Mouse (Mus musculus): Measurements from ENCODE around the gene Zfp688. TPM values are rescaled to one million over a fixed set of nuclear protein-coding genes. Genes with fewer than 3 reads are reported as not detected.
"Not testable (repeated sequence)": the region's sequence is repeated elsewhere in the genome, so short reads cannot be mapped to it uniquely, and the experiment has no call there.

Zfp688 gene
- total RNA-seq, 1 experiment from 2014 or later, result 21.1 TPM

DNA sequence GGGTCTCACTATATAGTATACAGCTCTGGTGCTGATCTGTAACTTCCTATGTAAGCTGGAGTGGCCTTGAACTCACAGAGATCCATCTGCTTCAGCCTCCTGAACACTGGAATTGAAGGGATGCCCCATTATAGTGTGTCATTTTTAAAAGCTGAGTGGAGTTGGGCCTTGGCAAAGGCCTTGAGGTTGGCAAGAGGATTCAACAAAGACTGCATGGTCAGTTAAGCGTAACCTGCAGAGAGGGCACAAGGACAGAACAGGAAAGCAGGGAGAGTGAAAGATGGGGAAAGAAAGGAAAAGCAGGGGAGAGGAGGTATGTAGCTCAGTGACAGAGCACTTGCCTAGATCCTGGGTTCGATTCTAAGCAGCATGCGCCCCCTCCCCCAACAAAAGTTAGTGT is 3.4 kb upstream of the Zfp688 start:
- no peak for ATAC-seq (ENCODE audit: extremely low read depth, insufficient number of reproducible peaks, low FRiP score, poor library complexity, severe bottlenecking)

DNA sequence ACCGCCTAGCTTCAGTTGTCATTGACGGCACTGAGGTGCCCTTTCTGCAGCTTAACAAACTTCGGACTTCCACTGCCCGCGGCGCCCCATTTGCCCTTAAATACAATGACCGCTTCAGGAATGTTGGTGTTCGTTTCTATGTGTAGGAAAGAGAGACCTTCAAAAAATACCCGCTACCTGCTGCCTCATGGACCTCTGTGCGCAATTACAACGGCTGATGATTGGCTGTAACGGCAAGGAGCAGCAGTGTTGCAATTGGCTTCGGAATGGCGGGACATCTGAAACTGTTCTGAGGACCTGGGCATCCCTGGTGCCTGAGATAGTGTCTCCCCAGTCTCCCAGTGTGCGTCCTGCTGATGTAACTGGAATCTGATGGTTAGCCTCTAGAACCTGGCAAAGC is 379 bp upstream of the Zfp688 start:
- no peak; the same call in 1 of the 2 replicates for ATAC-seq (ENCODE audit: extremely low read depth, insufficient number of reproducible peaks, low FRiP score, poor library complexity, severe bottlenecking)

GRCm38 (mm10) chr7:127411418-127411817 is 10.4 kb downstream of the Zfp688 start:
- no peak for ATAC-seq (ENCODE audit: extremely low read depth, insufficient number of reproducible peaks, low FRiP score, poor library complexity, severe bottlenecking)

GRCm38 (mm10) chr7:127406002-127406987 is 15.6 kb downstream of the Zfp688 start, which contains the start of gene Zfp764:
TSS of gene Zfp764 (minus strand) at chr7:127406822.
- peak; percentile 86 for ATAC-seq (ENCODE audit: extremely low read depth, insufficient number of reproducible peaks, low FRiP score, poor library complexity, severe bottlenecking)

DNA sequence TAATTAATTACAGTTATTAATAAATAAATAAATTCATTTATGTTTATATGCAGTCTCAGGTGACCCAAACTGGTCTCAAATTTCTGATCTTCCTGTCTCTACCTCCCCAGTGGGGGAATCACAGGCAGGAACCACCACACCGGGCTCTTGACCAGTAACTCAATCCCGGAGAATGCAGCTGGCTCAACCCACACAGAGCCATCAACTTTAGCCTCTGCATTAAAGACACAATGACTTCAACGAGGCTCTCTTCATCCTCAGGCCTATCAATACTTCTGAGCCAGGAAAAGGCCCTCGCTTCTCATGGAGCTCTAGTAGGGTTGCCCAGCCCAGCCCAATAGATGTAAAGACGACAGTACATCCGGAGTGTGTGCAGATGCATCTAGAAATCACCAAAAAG is 17.8 kb downstream of the Zfp688 start:
- ATAC-seq (ENCODE audit: extremely low read depth, insufficient number of reproducible peaks, low FRiP score, poor library complexity, severe bottlenecking), result not testable (repeated sequence)

GRCm38 (mm10) chr7:127402980-127403379 is 18.9 kb downstream of the Zfp688 start:
- ATAC-seq (ENCODE audit: extremely low read depth, insufficient number of reproducible peaks, low FRiP score, poor library complexity, severe bottlenecking), result no peak

- ATAC-seq (ENCODE audit: extremely low read depth, insufficient number of reproducible peaks, low FRiP score, poor library complexity, severe bottlenecking), result no peak
Observed at GRCm38 (mm10) chr7:127400355-127400754, 21.5 kb downstream of the Zfp688 start.

DNA sequence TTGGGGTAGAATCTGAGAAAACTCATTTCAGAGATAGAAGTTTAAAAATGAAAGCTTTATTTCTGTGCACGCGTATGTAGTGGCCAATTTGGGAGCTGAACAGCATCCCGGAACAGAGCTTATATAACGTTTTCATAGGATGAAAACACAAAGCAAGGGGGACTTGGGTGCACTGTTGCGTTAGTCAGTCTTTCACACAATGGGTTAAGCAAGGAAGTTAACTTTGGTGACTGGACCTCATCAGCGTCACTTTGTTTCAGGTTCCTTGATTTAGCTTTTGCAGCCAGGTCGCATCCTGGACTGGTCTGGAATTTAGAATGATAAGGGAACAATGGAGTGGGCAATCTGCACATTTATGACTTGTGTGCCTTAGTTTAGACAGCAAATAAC is 27.9 kb downstream of the Zfp688 start:
- ATAC-seq (ENCODE audit: extremely low read depth, insufficient number of reproducible peaks, low FRiP score, poor library complexity, severe bottlenecking), result no peak

- peak; percentile 98 for ATAC-seq (ENCODE audit: extremely low read depth, insufficient number of reproducible peaks, low FRiP score, poor library complexity, severe bottlenecking)
Observed at GRCm38 (mm10) chr7:127393157-127393943, 28.5 kb downstream of the Zfp688 start, which contains the start of gene E430018J23Rik. TSS of gene E430018J23Rik (minus strand) at chr7:127393629.

GRCm38 (mm10) chr7:127392251-127392824 is 29.5 kb downstream of the Zfp688 start:
- ATAC-seq (ENCODE audit: extremely low read depth, insufficient number of reproducible peaks, low FRiP score, poor library complexity, severe bottlenecking), result no peak

DNA sequence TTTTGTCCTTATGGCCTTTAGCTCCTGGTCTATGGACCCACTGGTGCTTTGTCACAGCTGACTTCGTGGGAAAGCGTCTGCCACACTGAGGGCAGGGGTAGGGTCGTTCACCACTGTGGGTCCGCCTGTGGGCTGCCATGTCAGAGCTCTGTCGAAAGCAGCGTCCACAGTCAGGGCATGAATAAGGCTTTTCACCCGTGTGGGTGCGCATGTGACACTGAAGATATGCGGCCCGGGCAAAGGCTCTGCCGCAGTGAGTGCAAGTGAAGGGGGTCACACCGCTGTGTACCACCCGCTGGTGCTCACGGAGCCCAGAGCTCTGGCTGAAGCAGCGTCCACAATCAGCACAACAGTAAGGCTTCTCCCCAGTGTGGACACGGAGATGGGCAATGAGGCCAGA is 30.3 kb downstream of the Zfp688 start:
- no peak for ATAC-seq (ENCODE audit: extremely low read depth, insufficient number of reproducible peaks, low FRiP score, poor library complexity, severe bottlenecking)

DNA sequence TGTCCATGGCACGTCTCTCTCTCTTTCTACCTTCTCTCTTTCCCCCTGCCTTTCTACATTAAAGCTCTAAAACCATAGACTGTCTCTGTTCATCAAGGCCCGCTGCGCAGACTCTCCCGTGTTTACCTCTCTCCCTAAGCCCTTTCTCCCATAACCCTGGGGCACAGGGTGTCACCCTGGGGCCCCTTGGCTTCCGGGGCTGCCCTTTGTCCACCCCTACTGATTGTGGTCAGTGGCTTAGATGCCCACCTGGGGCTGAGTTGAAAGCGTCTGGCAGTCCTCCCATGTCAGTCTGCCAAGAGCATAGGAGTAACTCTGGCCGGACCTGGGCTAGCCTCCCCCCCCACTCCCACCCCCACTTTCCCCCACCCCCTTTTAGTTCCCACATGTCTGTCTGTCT is 31.6 kb downstream of the Zfp688 start:
- no peak for ATAC-seq (ENCODE audit: extremely low read depth, insufficient number of reproducible peaks, low FRiP score, poor library complexity, severe bottlenecking)

DNA sequence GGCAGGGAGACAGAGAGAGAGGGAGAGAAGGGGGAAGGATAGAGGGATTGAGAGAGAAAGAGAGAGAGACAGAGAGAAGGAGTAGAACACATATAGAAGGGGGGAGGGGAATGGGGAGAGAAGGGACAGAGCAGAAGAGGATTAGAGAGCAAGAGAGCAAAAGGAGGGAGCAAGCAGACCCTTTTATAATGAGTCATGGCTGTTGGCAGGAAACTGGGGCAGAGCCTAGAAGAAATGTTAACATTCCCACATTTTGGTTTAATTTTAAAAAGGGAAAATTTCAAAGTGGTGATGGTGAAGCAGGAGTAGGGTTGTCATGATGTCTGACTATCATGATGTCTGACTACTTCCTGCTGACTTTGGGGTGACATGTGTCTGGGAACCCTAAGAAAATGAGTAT is 33.7 kb downstream of the Zfp688 start:
- ATAC-seq (ENCODE audit: extremely low read depth, insufficient number of reproducible peaks, low FRiP score, poor library complexity, severe bottlenecking), result not testable (repeated sequence)

GRCm38 (mm10) chr7:127386641-127387392 is 35.1 kb downstream of the Zfp688 start, which contains the start of gene 9130019O22Rik:
TSS of gene 9130019O22Rik (minus strand) at chr7:127387166.
- ATAC-seq (ENCODE audit: extremely low read depth, insufficient number of reproducible peaks, low FRiP score, poor library complexity, severe bottlenecking), result peak; percentile 84

DNA sequence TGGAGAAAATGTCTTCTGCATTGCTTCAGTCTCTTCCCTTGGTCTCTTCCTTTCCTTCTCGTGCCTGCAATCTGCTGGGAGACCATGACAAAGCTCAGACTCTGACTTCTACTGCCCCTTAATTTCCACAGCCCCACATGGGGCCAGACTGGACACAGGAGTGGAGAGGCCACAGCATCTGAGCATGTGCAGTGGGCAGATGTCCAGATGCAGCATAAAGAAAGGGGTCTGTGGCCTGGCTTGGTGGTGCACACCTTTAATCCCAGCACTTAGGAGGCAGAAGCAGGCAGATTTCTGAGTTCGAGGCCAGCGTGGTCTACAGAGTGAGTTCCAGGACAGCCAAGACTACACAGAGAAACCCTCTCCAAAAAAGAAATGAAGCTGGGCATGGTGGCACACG is 36.3 kb downstream of the Zfp688 start:
- not testable (repeated sequence) for ATAC-seq (ENCODE audit: extremely low read depth, insufficient number of reproducible peaks, low FRiP score, poor library complexity, severe bottlenecking)

GRCm38 (mm10) chr7:127378310-127378921 is 43.5 kb downstream of the Zfp688 start:
- no peak for ATAC-seq (ENCODE audit: extremely low read depth, insufficient number of reproducible peaks, low FRiP score, poor library complexity, severe bottlenecking)

DNA sequence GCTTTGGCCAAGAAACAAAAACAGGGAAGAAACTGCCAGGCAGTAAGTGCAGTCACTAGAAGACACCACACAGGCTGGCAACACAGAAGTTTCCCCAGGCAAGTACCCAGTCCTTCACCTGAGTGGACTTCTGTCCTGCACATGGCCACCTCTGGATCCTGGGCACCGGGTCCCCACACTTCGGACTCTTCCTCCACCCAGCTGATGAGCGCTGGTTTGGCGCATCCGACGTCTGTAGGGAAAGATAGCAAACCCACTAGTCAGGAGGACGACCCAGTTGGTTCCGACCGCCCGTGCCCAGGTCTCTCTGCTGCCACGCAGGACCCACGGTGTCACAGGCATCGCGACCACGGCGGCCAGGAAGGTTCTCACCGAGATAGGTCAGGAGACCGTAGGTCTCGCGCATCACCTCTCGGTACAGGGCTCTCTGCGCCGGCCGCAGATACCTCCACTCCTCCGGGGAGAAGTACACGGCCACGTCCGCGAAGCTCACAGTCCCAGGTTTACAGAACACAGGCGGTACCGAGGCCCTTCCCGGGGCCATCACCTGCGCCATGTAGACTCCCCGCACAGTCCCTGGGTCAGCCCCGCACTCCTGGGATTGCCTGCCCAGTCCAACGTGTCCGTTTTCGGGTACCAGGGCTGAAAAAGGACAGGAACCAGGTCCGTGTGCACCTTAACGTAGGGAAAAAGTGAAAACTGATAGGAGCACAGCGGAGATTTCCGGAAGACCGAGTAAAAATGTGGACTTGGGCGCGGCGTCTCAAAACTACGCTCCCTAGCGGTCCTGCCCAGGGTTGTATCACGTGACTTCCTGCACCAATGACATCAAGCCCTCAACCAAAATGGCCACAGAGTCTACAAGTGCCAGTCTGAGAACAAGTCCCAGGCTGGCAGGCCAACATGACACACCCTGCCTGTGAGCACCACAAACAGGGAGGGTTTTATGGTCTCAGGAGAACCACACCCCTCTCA is 46.3 kb downstream of the Zfp688 start, which contains the start of gene Zfp747:
Zfp747 (minus strand) TSS at position 780 of the 975 bp plus-strand sequence.
- ATAC-seq (ENCODE audit: extremely low read depth, insufficient number of reproducible peaks, low FRiP score, poor library complexity, severe bottlenecking), result peak; percentile 95

Measured in neutrophil, adult 5-6 weeks (primary cell).